Mouse (Mus musculus): Measurements from ENCODE around the gene Itpkb.
A peak's percentile ranks its signal among the peaks of the same experiment; 100 is the strongest.

DNA sequence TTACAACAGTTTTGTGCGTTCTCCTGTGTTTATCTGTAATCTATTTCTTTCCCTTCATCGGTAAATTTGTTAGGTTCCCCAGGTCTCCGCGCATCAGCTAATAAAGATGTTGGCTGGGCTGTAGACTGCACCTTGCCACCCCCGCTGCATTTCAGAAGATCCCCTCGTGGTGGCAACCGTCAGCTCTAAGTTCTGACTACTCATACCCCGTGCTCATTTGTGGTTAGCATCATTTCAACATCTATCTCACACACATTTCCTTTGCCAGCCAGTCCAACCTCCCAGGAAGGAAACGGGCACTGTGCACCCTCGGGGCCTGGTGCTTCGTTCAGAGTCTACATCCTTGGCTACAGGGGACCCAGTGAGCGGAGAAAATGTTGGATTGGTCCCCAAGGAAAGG lies 101.5 kb downstream of the Itpkb start:
- TF ChIP-seq FLI1 (IDR thresholded peaks at IDR 0.05; ENCODE audit: low read length) (peak; percentile 78), GATA1 (IDR thresholded peaks at IDR 0.05; ENCODE audit: borderline replicate concordance, low read length) (peak; percentile 74; the same call in 2 of the 3 replicates)

Data from megakaryocyte, embryonic 14.5 days (primary cell).